Mouse (Mus musculus): ENCODE results near the gene Adgrl3. TPM values are rescaled to one million over a fixed set of nuclear protein-coding genes. Genes with fewer than 3 reads are reported as not detected.
A peak's percentile ranks its signal among the peaks of the same experiment; 100 is the strongest.

Adgrl3 gene
- total RNA-seq, 1 experiment from 2014 or later = 1.4 TPM

DNA sequence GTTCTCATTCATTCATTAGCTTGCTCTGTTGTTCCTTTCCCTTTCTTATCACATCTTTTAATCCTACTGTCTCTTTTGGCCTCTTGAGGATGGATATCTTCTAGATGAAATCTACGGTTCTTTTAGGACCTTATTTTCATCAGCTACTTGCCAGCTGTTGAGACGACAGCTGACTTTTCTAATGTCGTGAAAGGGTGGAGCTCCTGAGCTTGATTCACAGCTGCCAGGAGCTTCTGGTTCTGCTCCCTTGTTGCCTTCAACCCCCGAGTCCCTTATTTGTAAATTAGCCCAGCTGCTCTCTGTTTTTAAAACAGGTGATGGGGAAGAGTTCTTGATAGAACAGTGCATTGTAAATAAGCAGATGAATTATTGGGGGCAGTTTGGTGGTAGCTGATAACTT, 48.9 kb downstream of the Adgrl3 start:
- no peak for ATAC-seq (ENCODE audit: extremely low read depth, insufficient number of reproducible peaks, low FRiP score, poor library complexity, severe bottlenecking)

DNA sequence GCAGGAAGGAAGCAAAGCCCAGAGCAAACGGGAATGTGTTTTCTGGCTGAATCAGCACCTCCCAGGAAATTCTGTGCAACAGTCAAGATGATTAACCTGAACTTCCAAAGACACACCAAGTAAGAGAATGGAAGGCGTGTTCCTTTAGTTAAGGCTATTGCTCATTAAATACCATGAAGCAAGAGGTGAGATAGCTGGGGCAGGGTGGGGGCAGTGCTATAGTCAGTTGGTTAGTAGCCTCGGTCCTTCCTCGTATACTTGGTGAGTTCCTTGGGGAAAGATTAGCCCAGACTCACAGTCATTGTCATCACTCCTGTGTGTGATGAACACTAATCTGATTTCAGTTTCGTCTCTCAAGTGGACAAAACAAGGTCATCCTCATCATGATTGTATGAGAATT, 53.0 kb downstream of the Adgrl3 start:
- no peak for ATAC-seq (ENCODE audit: extremely low read depth, insufficient number of reproducible peaks, low FRiP score, poor library complexity, severe bottlenecking)

DNA sequence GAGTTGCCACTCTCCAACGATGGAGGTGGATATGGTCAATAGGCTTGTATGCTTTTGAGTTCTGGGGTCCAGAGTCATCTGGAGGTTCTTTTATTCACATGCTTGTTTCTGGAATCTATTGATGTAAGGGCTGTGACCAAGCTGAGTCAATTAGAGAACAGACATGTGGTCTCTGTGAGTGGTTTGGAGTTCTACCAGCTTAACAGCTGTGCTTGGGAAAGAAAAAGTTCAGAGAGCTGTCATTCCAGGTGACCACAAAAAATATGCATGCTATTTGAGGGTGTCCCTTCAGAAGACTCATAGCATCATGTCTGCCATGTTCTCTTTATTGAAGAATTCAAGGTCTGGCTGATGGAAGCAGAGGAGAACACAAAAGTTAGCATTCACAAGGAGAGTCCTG, 53.9 kb downstream of the Adgrl3 start:
- ATAC-seq (ENCODE audit: extremely low read depth, insufficient number of reproducible peaks, low FRiP score, poor library complexity, severe bottlenecking) = no peak

DNA sequence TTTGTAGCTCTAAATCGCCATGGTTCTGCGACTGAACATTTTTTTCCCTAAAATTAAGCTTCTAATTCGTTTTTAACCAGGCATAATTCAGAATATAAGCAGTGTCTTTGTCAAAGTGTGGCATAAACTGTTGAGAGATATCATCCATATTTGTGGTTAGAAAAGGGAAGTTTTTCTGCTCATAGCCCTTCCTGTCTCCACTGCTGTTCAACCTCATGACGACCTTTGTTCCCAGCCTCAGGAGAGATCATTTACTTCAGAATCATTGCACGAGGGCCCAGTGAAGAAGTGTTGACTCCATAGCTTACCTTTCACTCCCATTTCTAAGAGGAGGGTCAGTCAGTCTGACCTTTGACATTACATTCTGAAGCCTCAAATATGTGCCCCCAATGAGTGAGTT, 56.4 kb downstream of the Adgrl3 start:
- ATAC-seq (ENCODE audit: extremely low read depth, insufficient number of reproducible peaks, low FRiP score, poor library complexity, severe bottlenecking) = no peak

DNA sequence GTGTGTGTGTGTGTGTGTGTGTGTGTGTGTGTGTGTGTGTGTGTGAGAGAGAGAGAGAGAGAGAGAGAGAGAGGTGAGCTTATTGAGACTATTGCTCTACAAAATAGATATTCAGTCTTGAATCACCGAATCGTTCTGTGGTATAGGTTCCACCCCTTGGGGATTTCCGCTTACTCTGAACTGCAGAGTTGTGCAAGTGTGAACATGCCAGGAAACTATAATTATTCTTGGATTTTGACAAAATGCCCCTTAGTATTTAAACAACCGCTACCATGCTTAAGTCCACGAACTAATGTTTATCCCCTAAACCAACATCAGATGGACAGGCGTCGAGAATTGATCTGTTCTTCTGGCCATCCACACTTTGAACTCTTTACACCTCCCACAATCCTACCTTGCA, 57.1 kb downstream of the Adgrl3 start:
- ATAC-seq (ENCODE audit: extremely low read depth, insufficient number of reproducible peaks, low FRiP score, poor library complexity, severe bottlenecking) = no peak

DNA sequence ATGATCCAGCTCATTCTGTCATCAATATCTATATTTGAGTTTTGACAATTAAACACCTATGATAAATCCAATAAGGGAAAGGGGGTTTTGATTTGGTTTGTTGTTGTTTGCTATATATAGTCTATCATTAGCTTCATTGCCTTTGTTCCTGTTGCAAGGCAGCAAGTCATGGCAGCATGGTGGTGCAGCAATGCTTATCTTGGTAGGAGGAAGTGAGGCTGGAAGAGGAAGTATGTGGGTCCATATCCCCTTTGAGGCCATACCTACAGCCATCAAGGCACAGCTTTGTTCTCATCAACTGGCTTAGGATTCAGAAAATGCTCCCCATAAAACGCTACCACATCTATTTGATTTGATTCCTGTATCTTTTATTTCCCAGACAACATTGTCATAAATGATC, 58.1 kb downstream of the Adgrl3 start:
- peak; percentile 97; the same call in 1 of the 2 replicates for ATAC-seq (ENCODE audit: extremely low read depth, insufficient number of reproducible peaks, low FRiP score, poor library complexity, severe bottlenecking)

DNA sequence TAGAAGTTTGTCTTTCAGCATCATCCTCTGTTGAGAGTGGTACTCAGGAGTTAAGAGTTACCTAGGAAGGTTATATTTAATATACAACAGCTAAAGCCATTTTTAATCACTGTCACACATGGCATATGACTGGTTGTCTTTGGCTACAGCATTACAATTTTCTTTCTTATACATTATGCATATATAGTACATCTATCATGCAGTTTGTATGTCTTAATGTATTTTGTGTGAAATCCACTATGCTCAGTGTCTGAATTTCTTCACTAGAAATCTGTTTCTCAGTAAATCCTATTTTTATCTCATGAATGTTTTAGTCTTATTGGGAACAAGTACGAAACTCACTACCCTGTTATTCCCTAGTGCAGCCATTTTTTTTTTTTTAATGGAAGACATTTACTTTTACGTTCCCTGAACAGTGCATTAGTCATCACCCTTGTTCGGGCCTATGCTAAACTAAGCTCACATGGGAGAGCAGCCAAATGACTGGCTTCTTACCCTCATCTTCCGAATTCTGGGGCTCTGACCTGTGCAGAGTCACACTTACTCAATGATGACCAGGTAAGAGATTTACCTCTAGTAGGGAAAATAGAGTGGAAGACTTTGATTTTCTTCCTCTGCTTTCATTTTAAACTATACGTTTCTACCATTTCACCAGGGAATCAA, 63.9 kb downstream of the Adgrl3 start:
- no peak for ATAC-seq (ENCODE audit: extremely low read depth, insufficient number of reproducible peaks, low FRiP score, poor library complexity, severe bottlenecking)

DNA sequence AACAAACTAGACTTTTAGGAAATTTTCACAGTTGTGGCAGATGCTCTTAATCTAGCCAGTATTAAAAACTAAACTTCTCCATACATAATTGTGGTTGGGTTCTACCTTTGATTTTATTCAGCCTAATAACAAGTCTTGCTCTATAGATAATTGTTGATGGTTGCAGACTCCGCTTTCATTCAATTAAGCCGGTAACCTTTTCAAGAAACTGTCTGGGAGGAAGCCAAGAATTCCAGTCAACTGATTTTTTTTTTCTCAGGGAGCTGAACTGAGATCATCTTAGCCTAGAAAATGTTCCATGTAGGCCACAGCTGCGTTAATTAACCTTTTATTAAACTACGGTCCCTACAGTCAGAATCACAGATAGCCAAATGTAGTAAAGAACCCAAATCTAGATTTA, 65.2 kb downstream of the Adgrl3 start:
- ATAC-seq (ENCODE audit: extremely low read depth, insufficient number of reproducible peaks, low FRiP score, poor library complexity, severe bottlenecking) = no peak

DNA sequence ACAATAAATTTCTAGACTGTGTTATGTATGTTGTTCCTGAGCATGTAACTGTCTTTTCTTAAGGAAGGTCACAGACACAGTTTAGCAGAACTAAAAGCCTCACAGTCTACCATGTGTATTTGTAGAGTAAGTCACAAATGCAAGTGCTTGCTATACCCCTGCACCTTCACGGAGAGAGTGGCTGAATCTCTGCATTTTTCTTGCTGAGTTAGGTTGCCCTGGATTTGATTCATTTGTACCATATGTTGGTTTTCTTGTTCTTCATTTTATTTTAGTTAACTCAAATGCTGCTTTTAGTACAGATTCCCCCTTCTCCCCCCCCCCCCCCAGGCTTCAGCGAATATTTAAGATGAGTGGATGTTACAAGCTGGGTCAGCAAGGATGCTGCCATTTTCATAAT, 68.7 kb downstream of the Adgrl3 start:
- no peak for ATAC-seq (ENCODE audit: extremely low read depth, insufficient number of reproducible peaks, low FRiP score, poor library complexity, severe bottlenecking)

DNA sequence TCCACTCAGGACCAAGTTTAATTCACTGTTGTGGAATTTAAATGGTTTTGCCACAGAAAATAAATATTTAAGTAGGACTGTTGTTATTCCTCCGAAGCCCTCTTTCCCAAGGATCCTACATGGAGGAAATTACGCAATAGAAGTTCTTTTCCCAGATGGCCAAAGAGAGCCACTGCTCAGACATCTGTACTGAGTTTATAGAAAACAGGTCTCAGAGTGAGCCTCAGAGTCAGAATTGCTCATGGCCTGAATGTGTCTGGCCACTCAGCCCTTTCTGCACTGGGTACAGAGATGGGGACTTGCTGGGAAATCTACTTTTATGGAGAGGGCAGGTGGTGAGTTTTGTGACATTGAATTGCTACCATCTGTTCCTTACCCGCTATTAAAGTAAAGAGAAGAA, 74.7 kb downstream of the Adgrl3 start:
- no peak for ATAC-seq (ENCODE audit: extremely low read depth, insufficient number of reproducible peaks, low FRiP score, poor library complexity, severe bottlenecking)

DNA sequence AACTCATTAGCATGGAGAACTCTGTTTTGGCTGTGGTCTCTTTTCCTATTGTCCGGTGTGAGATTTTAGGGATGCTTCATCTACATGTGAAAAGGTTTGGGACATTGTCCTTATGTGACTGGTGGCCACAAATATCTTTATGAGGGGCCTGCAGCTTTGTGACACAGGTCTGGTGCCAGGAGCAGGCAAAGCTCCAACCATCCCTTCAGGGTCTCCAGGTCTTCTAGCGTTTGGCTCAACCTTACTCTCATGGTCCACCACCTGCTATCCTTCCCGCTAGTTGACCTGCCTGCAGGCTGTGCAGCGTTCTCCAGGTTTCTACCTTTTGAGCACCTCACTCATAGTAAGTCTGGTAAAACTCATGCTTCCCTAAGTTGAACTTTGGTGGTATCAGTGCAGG, 77.2 kb downstream of the Adgrl3 start:
- no peak for ATAC-seq (ENCODE audit: extremely low read depth, insufficient number of reproducible peaks, low FRiP score, poor library complexity, severe bottlenecking)

DNA sequence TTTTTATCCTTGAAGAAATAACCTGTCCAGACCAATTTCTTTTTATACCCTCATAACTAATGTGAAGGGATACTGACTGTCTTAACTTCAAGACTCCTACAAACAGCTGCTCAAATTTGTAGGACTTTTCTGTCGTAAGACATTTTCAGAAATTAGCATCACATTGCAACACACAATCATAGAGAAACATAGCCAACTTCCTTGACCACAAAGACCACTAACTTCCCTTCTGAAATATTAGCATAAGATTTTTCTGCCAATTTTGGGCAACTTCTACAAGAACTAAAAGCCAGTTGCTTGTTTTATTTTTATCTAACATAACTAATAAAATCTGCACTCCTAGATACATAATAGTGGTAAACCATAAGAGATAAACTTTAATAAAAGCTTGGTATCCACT, 87.5 kb downstream of the Adgrl3 start:
- no peak for ATAC-seq (ENCODE audit: extremely low read depth, insufficient number of reproducible peaks, low FRiP score, poor library complexity, severe bottlenecking)

DNA sequence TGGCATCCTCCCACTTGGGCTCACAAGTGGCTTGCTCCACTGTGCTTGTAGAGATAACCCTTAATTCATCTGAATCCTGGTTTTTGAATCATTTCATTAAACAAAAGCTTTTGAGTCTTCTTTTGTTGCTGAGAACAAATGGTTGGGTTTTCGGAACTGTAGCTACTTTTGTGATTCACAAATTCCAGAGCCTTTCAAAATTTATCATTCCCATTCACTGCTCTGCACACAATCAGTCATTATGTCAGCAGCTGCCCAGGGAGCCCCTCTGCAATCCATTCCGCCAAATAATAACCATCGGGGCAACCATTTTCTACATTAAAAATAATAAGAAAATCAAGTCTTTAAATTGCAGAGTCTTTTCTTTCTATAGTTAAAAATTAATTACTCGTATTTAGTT, 104.5 kb downstream of the Adgrl3 start:
- ATAC-seq (ENCODE audit: extremely low read depth, insufficient number of reproducible peaks, low FRiP score, poor library complexity, severe bottlenecking) = no peak

DNA sequence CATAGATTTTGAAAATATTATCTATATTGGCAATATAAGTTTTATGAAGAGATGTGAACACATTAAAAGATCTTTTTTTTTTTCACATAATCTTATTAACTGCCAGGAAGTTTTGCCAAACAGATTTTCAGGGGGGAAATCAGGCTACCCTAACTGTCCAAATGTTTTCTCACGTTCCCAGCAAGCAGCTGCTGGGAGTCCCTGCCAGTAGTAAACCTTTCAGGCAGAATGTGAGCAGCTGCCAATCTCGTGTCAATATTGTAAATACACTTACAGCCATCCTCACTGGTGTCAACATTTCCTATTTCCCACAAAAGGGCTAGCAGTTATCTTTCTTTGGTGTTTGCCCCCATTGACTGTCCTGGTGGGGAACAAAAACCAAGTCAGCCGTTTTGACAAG, 107.7 kb downstream of the Adgrl3 start:
- ATAC-seq (ENCODE audit: extremely low read depth, insufficient number of reproducible peaks, low FRiP score, poor library complexity, severe bottlenecking) = no peak

DNA sequence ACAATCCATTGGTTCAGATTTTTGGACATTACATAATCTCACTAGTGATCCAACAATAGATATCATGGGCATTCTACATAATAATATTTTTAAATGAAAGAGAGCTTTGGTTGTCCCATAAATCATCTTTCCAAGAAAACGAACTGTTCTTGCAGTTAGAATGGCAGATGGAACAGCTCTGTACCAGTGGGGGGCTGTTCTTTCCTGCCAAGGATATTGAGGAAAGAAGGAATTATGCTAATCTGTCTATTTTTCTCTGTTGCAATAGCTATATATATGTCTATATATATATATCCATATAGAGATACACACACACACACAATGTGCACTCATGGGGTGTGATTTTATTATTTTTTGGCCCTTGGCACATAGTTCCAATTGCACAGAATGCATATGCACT, 116.5 kb downstream of the Adgrl3 start:
- no peak for ATAC-seq (ENCODE audit: extremely low read depth, insufficient number of reproducible peaks, low FRiP score, poor library complexity, severe bottlenecking)

DNA sequence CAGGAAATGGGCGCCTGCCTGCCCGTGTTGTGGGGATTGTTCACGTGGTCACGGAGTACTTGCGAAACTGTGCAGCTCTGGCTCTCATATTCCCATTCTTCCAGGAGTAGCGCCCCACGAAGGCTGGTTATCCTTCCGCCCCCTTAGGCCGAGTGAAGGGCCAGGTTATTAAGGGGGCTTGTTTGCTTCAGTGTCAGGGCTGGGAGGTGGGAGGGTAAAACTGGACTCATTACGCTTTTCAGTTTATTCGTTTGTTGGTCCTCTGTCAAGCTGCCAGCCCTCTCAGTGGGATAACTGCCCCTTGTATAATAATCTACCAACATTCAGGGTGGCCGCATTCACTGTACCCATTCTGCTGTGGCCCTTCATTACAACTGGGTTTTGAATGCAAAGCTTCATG, 135.9 kb downstream of the Adgrl3 start:
- ATAC-seq (ENCODE audit: extremely low read depth, insufficient number of reproducible peaks, low FRiP score, poor library complexity, severe bottlenecking) = no peak

DNA sequence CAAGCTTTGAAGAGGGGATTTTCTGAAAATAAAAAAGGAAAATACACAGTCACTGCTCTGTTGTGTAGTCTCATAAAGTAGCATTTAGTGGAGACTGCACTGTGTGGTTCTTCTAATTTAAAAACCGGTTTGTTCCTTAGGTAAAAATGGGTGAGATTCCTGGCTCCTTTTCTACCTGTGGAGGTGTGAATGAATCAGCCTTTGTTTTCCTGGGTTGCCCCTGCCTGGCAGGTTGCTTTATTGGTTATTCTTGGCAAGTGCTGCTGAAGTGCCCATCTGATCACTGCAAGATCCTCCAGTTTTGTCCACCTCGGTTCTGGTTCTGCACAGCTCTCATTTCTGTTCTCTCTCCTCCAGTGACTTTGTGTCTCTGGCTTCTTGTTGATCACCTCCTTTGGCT, 136.3 kb downstream of the Adgrl3 start:
- no peak for ATAC-seq (ENCODE audit: extremely low read depth, insufficient number of reproducible peaks, low FRiP score, poor library complexity, severe bottlenecking)

DNA sequence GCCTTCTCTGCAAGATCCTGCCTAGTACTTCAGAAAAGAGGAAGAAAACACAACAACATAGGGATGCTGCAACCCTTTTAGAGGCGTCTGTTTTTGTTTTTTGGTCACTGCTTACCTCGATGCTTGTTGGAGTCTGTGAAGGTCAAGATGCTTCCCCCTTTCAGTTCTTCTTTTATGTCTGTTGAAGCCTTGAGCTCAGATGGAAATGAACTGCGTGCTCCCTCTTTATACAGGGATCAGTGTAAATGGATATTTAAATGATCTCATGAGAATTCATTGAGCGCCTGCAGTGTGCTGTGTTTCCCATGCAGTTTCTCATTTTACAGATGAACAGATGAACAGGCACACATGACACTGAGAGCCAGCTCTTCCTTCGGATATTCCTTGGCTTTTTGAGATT, 136.9 kb downstream of the Adgrl3 start:
- no peak for ATAC-seq (ENCODE audit: extremely low read depth, insufficient number of reproducible peaks, low FRiP score, poor library complexity, severe bottlenecking)

DNA sequence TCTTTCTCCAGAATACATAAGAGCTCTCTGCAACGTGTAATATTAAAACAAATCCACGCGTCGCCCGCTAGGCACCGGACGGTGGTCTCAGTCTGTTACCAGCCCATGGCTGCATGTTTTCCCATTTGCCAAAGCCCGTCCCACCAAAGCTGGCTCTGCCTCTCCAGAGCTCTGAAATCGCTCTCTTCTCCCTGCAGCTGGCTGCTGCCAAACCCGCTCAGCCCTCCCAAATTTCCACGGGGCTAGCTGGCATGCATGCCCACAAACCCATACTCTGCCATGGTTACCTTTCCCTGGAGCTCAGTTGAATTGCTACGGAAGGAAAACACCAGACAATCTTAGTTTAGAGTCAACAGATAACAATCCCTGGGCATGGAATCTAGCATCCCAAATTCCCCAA, 139.1 kb downstream of the Adgrl3 start:
- no peak for ATAC-seq (ENCODE audit: extremely low read depth, insufficient number of reproducible peaks, low FRiP score, poor library complexity, severe bottlenecking)

DNA sequence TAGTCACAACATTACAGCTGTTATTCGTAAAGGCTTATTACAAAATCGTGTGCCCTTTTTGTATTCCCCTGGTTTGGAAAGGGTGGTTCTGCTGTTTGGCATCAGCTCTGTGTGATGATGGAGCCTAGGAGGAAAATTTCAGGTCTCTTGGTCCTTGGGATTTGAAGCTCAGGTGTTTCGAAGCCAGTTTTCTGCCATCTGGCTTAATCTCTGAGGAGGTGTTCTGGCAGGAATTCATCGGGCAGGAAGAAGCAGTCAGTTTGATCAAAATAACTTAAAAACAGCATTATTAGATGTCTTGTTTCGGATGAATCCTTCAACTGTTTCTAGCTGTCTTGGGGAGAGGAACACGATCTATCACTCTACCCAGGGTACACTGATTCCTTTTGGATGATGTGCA, 140.5 kb downstream of the Adgrl3 start:
- ATAC-seq (ENCODE audit: extremely low read depth, insufficient number of reproducible peaks, low FRiP score, poor library complexity, severe bottlenecking) = no peak

DNA sequence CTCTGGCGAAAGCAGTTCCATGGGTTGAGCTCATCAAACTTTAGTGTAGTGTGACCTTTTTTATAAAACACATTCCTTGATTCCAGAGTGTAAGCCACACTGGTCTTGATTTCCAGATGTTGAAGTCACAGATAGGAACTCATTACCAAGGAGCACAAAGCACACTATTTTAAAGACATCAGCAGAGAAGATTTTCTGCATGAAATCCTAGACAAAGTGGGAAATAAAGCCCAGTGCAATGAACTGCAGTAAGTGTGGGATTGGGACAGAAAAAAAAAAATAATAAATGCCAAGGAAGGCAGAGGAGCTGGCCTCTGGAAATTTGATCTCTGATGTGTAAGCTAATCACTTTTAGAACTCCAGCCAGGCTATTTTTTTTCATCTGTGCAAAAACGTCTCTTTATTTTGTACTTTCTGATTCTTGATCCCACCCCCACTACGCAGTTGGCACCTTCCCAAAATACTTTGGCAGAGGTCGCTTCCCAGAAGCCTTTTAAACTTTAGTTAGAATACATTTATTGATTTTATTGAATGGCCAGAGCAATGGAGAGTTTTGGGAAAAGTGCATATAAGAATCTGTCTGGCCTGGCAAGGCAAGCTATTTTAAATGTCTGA, 169.0 kb downstream of the Adgrl3 start:
- no peak for ATAC-seq (ENCODE audit: extremely low read depth, insufficient number of reproducible peaks, low FRiP score, poor library complexity, severe bottlenecking)

All from neutrophil, adult 5-6 weeks (primary cell).